Mouse (Mus musculus): Measurements from ENCODE around the gene Cd68. TPM values are rescaled to one million over a fixed set of nuclear protein-coding genes. Genes with fewer than 3 reads are reported as not detected.

Gene Cd68
- polyA plus RNA-seq, 1 experiment, result 24.7 TPM

GRCm38 (mm10) chr11:69695046-69695360 is 29.1 kb upstream of the Cd68 start:
- TF ChIP-seq CTCF (IDR thresholded peaks at IDR 0.05; ENCODE audit: extremely low read depth, insufficient read length, insufficient replicate concordance, low read depth, low read length), result no peak
- no peak for TF ChIP-seq POLR2A (IDR thresholded peaks at IDR 0.05; ENCODE audit: low read depth, low read length)
- Histone ChIP-seq H3K27ac (ENCODE audit: insufficient read depth, low read depth, low read length) (peak overlapping the region; percentile 45; the same call in 1 of the 2 replicates), H3K27me3 (ENCODE audit: control insufficient read depth, insufficient read depth, low read length) (no peaks in the 10 kb centered on the region), H3K4me1 (ENCODE audit: control insufficient read depth, insufficient read depth, insufficient read length, low read length) (peaks cover 20% of the 10 kb centered on the region), H3K4me3 (ENCODE audit: low read depth, low read length) (peak overlapping the region; percentile 57), H3K36me3 (ENCODE audit: control insufficient read depth, insufficient read depth, low read length) (peaks cover 9% of the 10 kb centered on the region; the same call in 1 of the 2 replicates)
- 60% methylated on average over 6 of the region's 6 CpGs for WGBS

DNA sequence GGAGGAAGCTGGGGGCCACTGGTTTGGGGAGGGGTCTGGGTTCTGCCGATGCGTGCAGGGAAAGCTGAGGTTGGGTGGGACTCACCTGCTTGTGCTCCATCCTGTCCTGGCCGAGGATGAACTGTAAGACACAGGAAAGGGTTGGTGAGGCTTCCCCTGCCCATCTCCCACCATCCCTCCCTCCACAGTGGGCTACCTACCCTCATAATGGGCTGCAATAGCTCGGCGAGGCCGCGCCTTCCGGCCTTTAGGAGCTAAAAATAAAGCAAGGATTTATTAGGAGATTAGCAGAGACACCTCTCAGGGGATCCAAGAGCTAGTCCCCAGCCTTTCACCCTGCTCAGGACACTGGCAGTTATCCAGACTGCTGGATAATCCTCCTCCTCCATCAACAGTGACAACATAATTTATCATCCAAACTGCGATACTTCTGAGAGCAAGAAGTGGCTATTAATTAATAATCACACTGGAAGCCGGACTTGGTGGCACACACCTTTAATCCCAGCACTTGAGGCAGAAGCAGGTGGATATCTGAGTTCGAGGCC is 27.5 kb upstream of the Cd68 start:
- peak overlapping the region; percentile 10; the same call in 1 of the 2 replicates for H3K27ac ChIP-seq (ENCODE audit: insufficient read depth, low read depth, low read length)
- whole genome bisulfite sequencing, result 51% methylated on average over 11 of the region's 11 CpGs

GRCm38 (mm10) chr11:69692863-69693262 is 26.9 kb upstream of the Cd68 start:
- Histone ChIP-seq H3K4me3 (ENCODE audit: low read depth, low read length) (no peak overlapping the region), H3K27ac (ENCODE audit: insufficient read depth, low read depth, low read length) (peak overlapping the region; percentile 75), H3K27me3 (ENCODE audit: control insufficient read depth, insufficient read depth, low read length) (no peaks in the 10 kb centered on the region), H3K36me3 (ENCODE audit: control insufficient read depth, insufficient read depth, low read length) (peaks cover 9% of the 10 kb centered on the region), H3K4me1 (ENCODE audit: control insufficient read depth, insufficient read depth, insufficient read length, low read length) (peaks cover 21% of the 10 kb centered on the region)
- WGBS, result 39% methylated on average over 6 of the region's 6 CpGs
- TF ChIP-seq CTCF (IDR thresholded peaks at IDR 0.05; ENCODE audit: extremely low read depth, insufficient read length, insufficient replicate concordance, low read depth, low read length), result no peak

More for the DNA sequence above, 27.5 kb upstream of the Cd68 start:
- Histone ChIP-seq H3K27me3 (ENCODE audit: control insufficient read depth, insufficient read depth, low read length) (no peaks in the 10 kb centered on the region), H3K36me3 (ENCODE audit: control insufficient read depth, insufficient read depth, low read length) (peaks cover 9% of the 10 kb centered on the region; the same call in 1 of the 2 replicates), H3K4me3 (ENCODE audit: low read depth, low read length) (no peak overlapping the region), H3K4me1 (ENCODE audit: control insufficient read depth, insufficient read depth, insufficient read length, low read length) (peaks cover 21% of the 10 kb centered on the region)
- TF ChIP-seq CTCF (IDR thresholded peaks at IDR 0.05; ENCODE audit: extremely low read depth, insufficient read length, insufficient replicate concordance, low read depth, low read length), result no peak
- TF ChIP-seq POLR2A (IDR thresholded peaks at IDR 0.05; ENCODE audit: low read depth, low read length), result no peak

DNA sequence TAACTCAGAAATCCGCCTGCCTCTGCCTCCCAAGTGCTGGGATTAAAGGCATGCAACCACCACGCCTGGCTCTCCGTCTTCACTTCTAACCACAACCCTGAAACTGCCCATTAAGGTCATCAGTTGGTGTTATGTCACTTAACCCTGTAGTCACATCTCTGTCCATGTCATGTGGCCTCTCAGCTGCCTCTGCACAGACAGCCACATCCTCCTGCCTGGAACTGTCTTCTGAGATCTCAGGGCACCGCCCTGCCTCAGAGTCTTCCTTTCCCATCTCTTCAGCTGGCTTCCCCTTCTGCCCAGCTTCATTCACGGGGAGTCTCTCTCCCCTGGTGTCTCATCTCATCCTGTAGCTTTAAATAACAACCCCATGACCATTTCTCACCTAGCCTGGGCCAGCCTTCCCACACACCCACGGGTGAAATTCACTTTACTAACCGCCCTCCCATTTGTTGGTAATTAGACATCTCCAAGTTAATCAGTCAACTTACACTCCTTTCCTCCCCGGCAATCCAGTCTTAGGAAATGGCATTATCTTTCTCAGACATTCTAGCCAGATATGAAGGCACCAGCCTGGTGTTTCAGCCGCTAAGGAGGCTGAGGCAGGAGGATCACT is 26.4 kb upstream of the Cd68 start:
- TF ChIP-seq CTCF (IDR thresholded peaks at IDR 0.05; ENCODE audit: extremely low read depth, insufficient read length, insufficient replicate concordance, low read depth, low read length), result no peak
- TF ChIP-seq POLR2A (IDR thresholded peaks at IDR 0.05; ENCODE audit: low read depth, low read length), result peak; percentile 27; the same call in 1 of the 2 replicates
- WGBS, result 61% methylated on average over 9 of the region's 9 CpGs
- H3K4me3 ChIP-seq (ENCODE audit: low read depth, low read length), result no peak overlapping the region
- H3K36me3 ChIP-seq (ENCODE audit: control insufficient read depth, insufficient read depth, low read length), result peaks cover 9% of the 10 kb centered on the region
- peak overlapping the region; percentile 75 for H3K27ac ChIP-seq (ENCODE audit: insufficient read depth, low read depth, low read length)
- no peaks in the 10 kb centered on the region for H3K27me3 ChIP-seq (ENCODE audit: control insufficient read depth, insufficient read depth, low read length)
- H3K4me1 ChIP-seq (ENCODE audit: control insufficient read depth, insufficient read depth, insufficient read length, low read length), result peaks cover 21% of the 10 kb centered on the region

- TF ChIP-seq CTCF (IDR thresholded peaks at IDR 0.05; ENCODE audit: extremely low read depth, insufficient read length, insufficient replicate concordance, low read depth, low read length) (no peak), POLR2A (IDR thresholded peaks at IDR 0.05; ENCODE audit: low read depth, low read length) (no peak)
- Histone ChIP-seq H3K36me3 (ENCODE audit: control insufficient read depth, insufficient read depth, low read length) (peaks cover 9% of the 10 kb centered on the region), H3K27ac (ENCODE audit: insufficient read depth, low read depth, low read length) (peak overlapping the region; percentile 13; the same call in 1 of the 2 replicates), H3K4me3 (ENCODE audit: low read depth, low read length) (no peak overlapping the region), H3K4me1 (ENCODE audit: control insufficient read depth, insufficient read depth, insufficient read length, low read length) (peaks cover 26% of the 10 kb centered on the region), H3K27me3 (ENCODE audit: control insufficient read depth, insufficient read depth, low read length) (no peaks in the 10 kb centered on the region)
- 70% methylated on average over 1 of the region's 1 CpGs for WGBS
Observed at GRCm38 (mm10) chr11:69689891-69690290, 23.9 kb upstream of the Cd68 start.

DNA sequence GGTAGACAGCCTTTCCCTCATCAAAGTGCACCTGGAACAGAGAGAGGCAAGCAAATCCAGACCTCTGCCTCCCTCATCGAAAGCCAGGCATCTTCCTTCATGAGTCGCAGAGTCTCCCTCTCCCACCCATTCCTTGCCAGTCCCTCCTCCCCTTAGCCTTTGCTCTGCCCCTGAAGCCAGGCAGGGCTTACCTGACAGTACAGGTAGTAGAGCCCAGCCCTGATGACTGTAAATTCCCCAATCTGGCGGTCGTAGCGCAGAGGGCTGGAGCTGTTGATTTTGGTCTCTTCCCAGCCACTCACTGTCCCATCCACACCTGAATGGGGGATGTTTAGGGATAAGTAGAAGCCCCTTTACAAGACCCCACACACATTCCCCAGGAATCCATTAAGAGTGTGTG is 21.1 kb upstream of the Cd68 start:
- Histone ChIP-seq H3K36me3 (ENCODE audit: control insufficient read depth, insufficient read depth, low read length) (peaks cover 7% of the 10 kb centered on the region), H3K4me3 (ENCODE audit: low read depth, low read length) (peak overlapping the region; percentile 50), H3K4me1 (ENCODE audit: control insufficient read depth, insufficient read depth, insufficient read length, low read length) (peaks cover 19% of the 10 kb centered on the region), H3K27ac (ENCODE audit: insufficient read depth, low read depth, low read length) (peak overlapping the region; percentile 62), H3K27me3 (ENCODE audit: control insufficient read depth, insufficient read depth, low read length) (no peaks in the 10 kb centered on the region)
- 20% methylated on average over 5 of the region's 5 CpGs for WGBS
- TF ChIP-seq POLR2A (IDR thresholded peaks at IDR 0.05; ENCODE audit: low read depth, low read length) (no peak), CTCF (IDR thresholded peaks at IDR 0.05; ENCODE audit: extremely low read depth, insufficient read length, insufficient replicate concordance, low read depth, low read length) (no peak)

DNA sequence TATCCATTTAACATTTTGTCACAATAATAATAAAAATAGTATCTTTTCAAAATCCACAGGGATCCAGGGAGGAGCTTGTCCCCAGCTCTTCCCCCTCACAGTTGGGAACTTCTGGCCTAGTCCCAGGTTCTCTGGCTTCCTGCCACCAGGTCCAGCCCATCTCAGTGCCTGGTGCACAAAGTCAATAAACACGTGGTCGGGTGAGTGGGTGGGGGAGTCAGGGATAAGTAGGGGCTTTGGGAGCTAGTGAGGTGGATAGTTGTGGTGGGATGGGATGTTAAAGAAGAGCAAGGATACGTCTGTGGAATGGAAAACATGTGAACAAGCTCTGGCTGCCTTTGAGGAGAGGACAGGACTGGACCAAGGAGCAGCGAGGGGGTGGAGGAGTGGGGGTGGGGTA is 20.4 kb upstream of the Cd68 start:
- Histone ChIP-seq H3K27me3 (ENCODE audit: control insufficient read depth, insufficient read depth, low read length) (no peaks in the 10 kb centered on the region), H3K4me1 (ENCODE audit: control insufficient read depth, insufficient read depth, insufficient read length, low read length) (peaks cover 15% of the 10 kb centered on the region), H3K4me3 (ENCODE audit: low read depth, low read length) (peak overlapping the region; percentile 50), H3K27ac (ENCODE audit: insufficient read depth, low read depth, low read length) (peak overlapping the region; percentile 100), H3K36me3 (ENCODE audit: control insufficient read depth, insufficient read depth, low read length) (peaks cover 5% of the 10 kb centered on the region)
- TF ChIP-seq POLR2A (IDR thresholded peaks at IDR 0.05; ENCODE audit: low read depth, low read length), result no peak
- TF ChIP-seq CTCF (IDR thresholded peaks at IDR 0.05; ENCODE audit: extremely low read depth, insufficient read length, insufficient replicate concordance, low read depth, low read length), result no peak
- 6% methylated on average over 4 of the region's 4 CpGs for WGBS

All from small intestine, adult 2 months (tissue).